12 mouse cellular contexts compared by ENCODE assay signal in genomic region chr5:36353194-36353593, GRCm38 (mm10). TPM values are rescaled to one million over a fixed set of nuclear protein-coding genes. Genes with fewer than 3 reads are reported as not detected.
"Had no signal": no experiment of that assay in that cellular context is flagged by ENCODE, and none has a peak within 500 bp of the region (broad histone marks: within the 10 kb centered on the region; RNA-seq: fewer than 3 reads in every experiment).

No protein-coding gene starts in this region.

- DNase-seq: kidney, adult 8-10 months; layer of hippocampus, postnatal 36 days; liver, embryonic 13.5 days; retina, postnatal 1 day; thymus, postnatal 25 days had no signal

- H3K27ac ChIP-seq: kidney, embryonic 15.5 days; left cerebral cortex, adult 2 months; liver, embryonic 13.5 days; macrophage; midbrain, embryonic 12.5 days; midbrain, embryonic 15.5 days; neural tube, embryonic 13.5 days had no signal

- H3K9ac ChIP-seq: kidney, embryonic 15.5 days; liver, embryonic 13.5 days; midbrain, embryonic 12.5 days; midbrain, embryonic 15.5 days; neural tube, embryonic 13.5 days had no signal

- ATAC-seq: midbrain, embryonic 15.5 days had no signal

- H3K27me3 ChIP-seq: kidney, embryonic 15.5 days; liver, embryonic 13.5 days; midbrain, embryonic 12.5 days; midbrain, embryonic 15.5 days; neural tube, embryonic 13.5 days had no signal

- H3K36me3 ChIP-seq: kidney, embryonic 15.5 days; liver, embryonic 13.5 days; midbrain, embryonic 12.5 days; midbrain, embryonic 15.5 days; neural tube, embryonic 13.5 days had no signal

- H3K9me3 ChIP-seq: kidney, embryonic 15.5 days; liver, embryonic 13.5 days; midbrain, embryonic 12.5 days; midbrain, embryonic 15.5 days; neural tube, embryonic 13.5 days had no signal

- H3K4me2 ChIP-seq: kidney, embryonic 15.5 days; liver, embryonic 13.5 days; midbrain, embryonic 12.5 days; midbrain, embryonic 15.5 days; neural tube, embryonic 13.5 days had no signal

- H3K4me3 ChIP-seq: kidney, embryonic 15.5 days; left cerebral cortex, adult 2 months; liver, embryonic 13.5 days; midbrain, embryonic 12.5 days; midbrain, embryonic 15.5 days; myocyte; neural tube, embryonic 13.5 days had no signal

- H3K4me1 ChIP-seq: liver, embryonic 13.5 days had no signal

RNA-seq across cellular contexts. Expression of gene Sorcs2, which starts 44.7 kb away (rescaled TPM):
- polyA plus RNA-seq: macrophage had no signal
